Mouse (Mus musculus) liver, adult 2 months (tissue): ENCODE data around the gene Ubtd1.

Source experiments
- CTCF ChIP-seq: fragments of 200-500 bp; IDR thresholded peaks from 2 replicates; pipeline ENCODE4 v1.5.1; 2011; ENCODE audit warnings: low read depth, low read length, control low read depth
- POLR2A ChIP-seq: fragments of 200-500 bp; IDR thresholded peaks from 2 replicates; pipeline ENCODE4 v1.6.1; 2011; ENCODE audit warnings: low read length, control low read depth; ENCODE audit not compliant: insufficient read depth; ENCODE audit errors: extremely low read depth

DNA sequence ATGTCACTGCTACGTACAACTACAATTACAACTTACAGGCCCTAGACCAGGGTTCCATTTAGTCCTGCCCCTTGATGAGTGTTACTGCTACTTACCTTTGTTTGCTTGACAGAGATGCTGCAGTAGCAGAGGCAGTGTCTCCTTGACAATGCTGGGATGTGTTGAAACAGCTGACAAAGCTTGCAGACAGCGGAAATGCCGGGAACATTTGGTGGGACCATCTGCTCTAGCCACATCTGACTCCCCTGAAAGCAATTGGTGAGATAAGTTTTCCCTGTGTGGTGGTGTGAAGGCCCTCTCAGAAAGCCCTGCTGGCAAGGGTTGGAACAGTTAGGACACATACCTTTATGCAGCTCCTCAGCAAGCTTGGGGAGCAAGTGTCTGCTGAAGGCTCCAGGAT lies 28.0 kb upstream of the Ubtd1 start:
- TF ChIP-seq CTCF (no peak), POLR2A (no peak)
